Mouse (Mus musculus) adrenal gland, postnatal 36 days (tissue): ENCODE data around the gene Insl5. TPM values are rescaled to one million over a fixed set of nuclear protein-coding genes. Genes with fewer than 3 reads are reported as not detected.

Experiments used
- DNase-seq, 2 experiments: peaks; one replicate each; pipeline ENCODE4 v3.0.0; 2021; ENCODE audit warnings: mixed read lengths in 1 of 2
- long read RNA-seq, 2 experiments: library from polyadenylated mRNA; stranded (forward); transcript quantifications; one replicate each; pipeline ENCODE4 v2.0.0; 2021; ENCODE audit warnings: borderline sequencing depth in 2 of 2
- total RNA-seq, 2 experiments: library from RNA; stranded (reverse); gene quantifications; 2 replicates each; pipeline ENCODE4 v1.2.3; 2021

Insl5 gene
- not detected for total RNA-seq
- long read RNA-seq, experiment 1: 0 reads
- long read RNA-seq, experiment 2: 0 reads

DNA sequence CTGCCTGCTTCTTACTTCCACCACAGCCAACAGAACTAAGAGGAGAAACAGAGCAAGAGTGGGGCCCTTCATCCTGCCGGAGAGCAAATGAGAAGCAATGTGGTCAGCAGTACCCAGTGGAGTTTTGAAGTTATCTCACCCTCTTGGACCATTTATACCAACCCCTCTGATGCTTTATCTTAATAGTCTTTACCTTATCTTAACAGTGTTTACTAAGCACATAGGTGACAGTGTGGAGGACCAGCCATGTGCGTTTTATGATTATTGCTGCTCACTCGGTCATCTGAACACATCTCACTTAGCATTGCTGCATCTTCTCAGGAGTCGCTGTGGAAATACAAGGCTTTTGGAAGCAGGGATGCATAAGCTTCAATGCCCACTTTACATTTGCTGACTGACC lies at the start of gene Insl5:
Gene Insl5, minus strand, starts transcription at position 222 of the 400 bp plus-strand sequence.
- DNase-seq: no peak

DNA sequence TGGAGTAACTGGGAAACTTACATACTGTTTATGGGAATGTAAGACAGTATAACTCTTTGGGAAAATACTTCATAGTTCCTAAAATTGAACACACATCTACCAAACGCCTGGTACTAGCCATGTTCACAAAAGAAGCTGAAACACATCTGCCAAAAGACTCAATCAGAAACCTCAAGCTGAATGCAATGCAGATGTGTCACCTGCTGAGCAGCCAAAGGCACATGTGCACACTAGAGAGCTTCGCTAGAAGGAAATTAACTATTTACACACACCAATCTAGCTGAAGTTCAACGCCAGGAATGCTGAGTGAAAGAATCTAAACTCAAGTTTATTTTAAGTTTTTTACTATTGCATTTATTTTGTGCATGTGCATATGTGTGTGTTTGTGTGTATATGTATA lies 44.0 kb upstream of the Insl5 start:
- no peak for DNase-seq

DNA sequence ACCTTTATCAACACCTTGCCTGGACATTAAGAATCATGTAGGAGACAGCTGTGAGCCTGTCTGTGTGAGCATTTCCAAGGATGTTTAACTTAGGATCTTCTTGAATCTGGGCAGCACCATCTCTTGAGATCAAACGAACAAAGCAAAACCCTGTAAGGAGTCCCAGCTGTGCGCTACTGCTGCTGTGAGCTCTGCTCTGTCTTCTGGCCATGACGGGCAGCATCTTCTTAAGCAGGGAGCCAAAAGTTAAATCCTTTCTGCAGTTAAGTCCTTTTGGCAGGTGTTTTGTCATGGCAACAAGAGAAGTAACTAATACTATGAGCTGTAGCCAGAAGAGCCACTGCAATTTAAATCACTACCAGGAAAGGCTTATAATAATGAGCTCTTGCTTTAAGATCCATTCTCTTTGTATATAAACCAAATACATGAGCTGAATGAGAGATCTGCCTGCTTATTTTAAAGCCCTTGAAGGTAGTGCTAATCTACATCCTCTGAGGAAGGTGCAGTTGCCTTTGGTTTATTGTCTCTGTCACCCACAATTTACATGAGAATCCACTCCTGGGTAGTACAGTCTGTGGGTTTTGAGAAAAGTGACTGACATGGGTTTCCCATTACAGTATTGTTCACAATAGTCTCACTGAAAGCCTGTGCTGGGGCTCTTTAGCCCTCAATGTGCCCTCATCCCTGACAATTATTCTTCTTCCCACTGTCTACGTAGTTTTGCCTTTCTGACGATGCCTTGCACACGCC lies 41.4 kb upstream of the Insl5 start:
- DNase-seq: no peak

DNA sequence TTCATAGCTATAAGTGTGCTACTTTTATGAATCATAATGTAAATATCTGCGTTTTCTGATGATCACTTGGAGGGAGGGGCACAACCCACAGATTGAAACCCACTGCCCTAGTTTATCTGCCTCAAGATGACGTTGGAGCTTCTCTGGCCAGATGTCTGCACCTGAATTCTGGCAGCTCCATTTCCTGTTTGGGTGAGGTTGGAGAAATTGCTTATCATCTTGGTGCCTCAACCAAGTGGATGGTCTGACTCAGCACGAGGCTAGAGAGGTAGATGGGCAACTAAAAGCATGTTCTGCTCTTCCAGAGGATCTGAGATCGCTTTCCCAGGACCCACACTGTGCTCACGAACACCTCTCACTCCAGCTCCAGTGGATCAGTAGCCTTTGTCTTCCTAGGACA lies 38.3 kb upstream of the Insl5 start:
- no peak for DNase-seq

DNA sequence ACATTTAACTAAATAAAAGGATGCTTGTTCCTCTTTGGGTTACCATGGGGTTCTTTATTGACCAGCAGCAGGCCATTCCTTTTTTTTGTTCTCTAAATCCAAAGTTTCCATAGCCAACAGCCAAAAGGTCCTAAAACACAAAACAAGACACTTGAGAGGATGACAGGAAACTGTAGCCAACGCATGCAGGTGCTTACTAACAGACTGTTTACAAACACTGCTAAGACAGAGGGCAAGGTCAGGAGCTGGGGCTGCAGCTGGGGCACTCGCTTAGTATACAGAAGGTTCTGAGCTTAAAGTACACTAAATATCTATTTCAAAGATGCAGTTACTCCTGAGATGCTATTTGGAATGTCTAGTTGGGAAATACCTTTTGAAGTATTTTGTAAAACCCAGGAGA lies 37.8 kb upstream of the Insl5 start:
- no peak for DNase-seq

DNA sequence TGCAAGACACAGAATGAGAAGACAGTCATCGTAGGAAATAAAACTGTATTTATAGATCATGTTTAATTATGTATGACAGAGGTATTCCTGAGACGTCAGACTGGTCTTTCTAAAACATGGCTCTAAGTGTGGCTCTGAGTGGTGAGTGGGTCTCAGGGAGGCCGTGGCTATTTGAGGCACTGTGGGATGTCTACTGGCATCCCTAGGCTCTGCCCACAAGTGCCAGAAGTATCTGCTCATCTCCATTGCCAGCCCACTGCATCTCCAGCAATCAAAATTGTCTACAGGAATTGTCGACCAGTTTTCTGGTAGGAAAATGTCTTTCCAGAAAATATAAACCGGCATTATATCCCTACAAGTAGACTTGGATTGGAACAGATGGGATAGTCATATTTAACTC lies 30.3 kb upstream of the Insl5 start:
- DNase-seq: no peak

DNA sequence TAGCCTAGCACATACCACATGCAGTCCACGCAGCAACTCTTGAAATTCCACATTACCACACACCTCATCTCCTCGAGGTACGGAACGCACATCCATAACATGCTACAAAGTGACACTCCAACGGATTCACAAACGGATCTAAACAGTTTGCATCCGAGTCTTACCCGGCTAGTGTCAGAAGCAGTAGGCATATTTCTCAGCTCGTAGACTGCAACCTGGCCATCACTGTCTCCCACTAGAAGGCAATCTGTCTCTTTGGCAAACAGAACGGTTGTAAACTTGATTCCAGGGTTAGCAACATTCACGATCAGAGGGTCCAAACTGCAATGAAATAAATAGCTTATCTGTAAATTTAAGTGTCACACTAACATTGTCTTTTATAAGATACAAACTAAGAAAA lies 21.4 kb upstream of the Insl5 start:
- no peak for DNase-seq

DNA sequence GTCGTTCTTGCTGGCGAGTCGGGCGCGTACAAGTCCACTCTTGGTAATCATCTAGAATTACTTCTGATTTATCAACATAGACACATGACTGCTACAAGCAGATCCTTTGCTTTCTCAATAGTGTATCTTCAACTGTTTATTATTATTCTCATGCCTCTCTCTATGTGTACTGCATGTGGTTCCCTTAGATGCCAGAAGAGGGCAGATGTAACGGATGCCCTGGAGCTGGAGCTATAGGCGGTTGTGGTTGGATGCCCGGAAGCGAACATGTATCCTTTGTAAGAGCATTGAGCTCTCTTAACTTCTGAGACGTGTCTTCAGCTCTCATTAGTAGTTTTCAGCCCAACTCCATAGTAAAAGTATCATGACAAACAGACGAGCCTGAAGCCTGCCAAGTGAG lies 16.4 kb upstream of the Insl5 start:
- DNase-seq: no peak

DNA sequence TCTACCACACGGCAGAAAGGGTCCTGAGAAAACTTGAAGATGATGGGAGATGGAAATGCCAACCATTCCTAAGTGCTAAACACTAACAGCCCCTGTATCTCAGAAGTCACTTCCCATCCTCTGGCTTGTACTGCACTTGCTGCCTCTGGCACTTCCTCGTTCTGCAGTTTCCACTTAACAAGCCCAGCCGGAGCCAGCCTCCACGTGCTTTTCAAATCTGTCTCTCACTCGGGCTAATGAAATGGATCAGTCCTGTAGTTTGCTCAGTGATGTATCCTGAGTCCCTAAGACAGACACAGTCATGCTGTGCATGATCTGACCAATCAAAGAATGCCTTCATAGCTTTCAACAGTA lies 13.2 kb upstream of the Insl5 start:
- no peak for DNase-seq

DNA sequence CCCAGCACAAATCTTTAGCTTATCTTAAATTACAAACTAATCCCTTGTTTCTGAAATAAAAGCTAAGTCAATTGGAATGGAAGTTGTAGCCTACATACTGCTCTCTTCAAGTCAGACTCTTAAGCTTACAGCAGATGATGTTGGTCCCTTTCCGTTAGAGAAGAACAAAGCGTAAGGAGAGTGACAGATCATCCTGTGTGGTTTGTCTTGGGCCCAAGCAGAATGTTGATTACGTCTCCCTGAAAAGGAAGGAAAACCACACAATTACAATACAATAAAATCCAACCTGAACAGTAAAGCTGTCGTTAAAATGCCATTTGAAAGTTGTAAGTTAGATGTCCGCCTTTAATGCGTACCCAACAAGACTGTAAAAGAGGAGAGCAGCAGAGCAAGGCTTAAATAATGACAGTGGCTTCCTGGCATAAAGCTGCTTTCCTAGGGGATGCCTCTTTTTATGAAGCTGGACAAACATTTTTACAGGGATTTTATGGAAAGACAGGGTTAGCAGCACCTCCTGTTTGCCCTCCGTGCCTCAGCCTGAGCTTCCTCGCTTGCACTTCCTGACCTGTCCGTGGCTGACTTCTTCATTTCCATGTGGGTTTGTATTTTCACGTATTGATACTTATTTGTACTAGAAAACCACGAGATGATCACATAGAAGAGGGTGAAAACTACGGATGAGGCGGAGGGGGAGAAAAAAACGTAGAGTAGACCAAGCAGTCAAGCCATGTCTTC lies 12.6 kb upstream of the Insl5 start:
- DNase-seq: no peak

DNA sequence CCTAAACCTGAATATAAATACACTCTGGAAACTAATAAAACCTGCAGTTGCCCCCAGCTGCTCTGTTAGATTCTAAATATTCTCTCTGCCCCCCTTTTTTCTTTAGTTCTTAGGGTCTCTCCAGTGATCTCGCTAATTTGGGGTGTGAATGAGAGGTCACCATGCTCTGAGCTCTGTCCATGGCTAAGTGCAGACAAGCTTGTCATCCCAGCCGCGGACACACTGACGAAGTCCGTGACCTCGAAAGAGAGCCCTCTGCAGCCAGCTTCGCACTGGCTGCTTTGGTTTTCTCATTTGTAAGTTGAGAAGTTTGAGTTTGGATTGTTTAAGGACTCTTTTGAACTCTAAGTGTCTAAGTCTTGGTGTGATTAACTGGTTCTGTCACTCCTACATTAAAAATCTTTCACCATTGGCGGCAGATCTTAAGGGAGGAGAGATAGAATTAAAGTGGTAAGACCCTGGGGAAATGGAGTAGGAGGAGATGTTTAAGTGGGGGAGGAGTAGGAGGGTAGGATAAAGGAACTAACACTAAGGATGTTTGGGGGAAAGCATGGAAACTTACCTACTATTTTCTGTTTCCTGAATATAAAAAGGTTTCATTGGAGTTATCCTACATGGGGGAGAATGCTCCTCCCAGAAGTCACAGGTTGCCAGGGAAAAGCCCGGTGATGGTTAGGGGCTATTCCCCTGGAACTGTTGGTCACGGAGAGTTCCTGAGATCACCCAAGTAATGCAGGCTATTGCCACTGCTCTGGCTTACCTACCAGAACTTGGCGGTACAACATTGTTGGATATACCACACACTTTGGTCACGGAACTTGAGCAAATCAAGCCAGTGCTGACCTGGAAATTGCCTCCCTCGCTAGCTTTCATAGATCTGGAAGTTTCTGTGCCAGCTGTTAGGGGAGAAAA lies 1.8 kb upstream of the Insl5 start:
- peak; percentile 5 to 8 for DNase-seq

DNA sequence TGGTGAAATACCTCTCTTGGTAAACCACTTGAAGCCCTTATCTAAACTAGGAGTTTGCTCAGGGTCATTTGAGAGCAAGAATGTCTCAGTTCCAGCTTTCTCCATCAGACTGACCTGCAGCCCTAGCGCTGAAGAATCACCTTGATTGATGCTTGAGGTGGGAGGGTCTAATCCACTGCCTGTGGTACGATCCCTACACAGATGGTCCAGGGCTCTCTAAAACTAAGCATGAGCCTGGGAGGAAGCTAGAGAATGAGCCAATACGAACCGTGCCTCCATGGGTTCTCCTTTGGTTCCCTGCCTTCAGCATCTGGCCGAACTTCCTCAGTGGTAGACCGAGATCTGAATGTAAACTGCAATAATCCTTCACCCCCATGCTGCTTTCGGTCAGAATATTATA lies 1.1 kb upstream of the Insl5 start:
- no peak for DNase-seq

DNA sequence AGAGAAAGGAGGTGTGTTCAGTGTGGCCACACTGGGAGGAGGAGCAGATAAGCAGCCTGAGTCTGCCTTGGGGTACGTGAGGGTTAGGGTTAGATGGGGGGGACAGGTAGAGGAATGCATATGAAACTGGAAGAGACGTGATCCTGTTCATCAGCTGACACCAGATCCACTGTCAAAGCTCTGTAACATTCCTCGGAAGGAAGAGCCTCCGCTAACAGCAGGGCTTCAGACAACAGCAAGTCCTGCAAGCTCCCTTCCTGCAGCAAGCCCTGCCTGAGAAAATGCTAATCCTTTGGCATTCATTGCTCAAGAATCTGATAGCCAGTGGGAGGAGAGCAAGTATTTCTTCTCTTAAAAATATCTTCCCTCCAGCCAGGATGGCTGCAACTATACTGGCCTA lies 13.2 kb downstream of the Insl5 start:
- no peak for DNase-seq

DNA sequence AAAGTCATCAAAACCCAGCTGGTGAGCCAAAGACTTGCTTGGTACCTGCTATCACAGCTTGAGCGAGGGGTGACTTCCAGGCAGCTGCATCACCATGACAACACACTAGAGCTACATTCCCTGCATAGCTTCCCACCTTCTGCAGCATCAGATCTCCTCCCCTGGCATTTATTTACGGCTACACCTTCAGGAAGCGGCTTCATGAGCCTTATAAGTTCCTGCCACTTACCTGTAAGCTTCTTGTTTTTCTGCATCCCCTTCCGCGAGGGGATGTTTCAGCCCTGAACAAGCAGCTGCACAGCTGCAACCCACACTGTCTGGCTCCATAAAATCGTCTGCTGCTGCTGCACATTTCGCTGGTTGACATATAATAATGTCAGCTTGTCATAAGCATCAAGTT lies 14.8 kb downstream of the Insl5 start:
- no peak for DNase-seq

DNA sequence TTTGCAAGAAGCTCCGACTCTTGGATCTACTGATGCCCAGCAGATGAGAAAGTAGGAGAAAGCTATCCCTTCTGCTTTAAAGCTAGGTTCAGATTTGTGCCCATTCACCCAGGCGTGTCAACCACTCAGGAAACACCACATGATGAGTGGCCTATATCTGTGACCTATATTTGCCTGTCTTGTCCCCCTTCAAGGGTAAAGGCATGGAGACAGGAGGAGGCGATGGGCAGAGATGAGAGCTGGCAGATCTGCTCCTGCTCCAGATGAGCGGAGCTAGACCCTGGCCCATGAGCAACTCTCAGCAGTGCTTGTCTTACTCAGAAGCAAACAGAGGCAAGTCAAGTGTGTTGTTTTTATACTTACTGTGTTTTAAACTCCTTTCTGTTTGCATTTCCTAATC lies 15.9 kb downstream of the Insl5 start:
- no peak for DNase-seq

DNA sequence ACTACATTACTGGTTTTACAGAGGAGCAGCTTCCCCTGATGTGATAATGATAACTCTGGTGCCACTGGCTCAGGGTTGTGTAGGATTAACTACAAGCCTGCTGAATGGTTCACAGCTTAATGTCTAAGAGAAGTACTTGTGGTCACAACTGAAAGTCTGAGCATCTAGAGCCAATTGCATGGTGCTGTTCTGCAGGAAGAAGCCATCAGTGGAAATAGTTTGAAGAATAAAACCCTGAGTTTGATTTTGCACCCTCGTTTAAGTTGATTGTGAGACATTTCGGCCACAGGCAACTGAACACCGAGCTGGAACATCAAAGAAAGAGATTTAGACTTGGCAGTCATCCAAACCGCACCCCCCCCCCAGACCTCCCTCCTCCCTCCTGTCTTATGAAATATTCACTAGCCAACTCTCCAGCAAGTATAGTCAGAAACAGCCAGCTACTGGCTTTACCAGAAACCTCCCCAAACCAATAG lies 19.7 kb downstream of the Insl5 start:
- DNase-seq: peak in 1 of 2 experiments; percentile 7

DNA sequence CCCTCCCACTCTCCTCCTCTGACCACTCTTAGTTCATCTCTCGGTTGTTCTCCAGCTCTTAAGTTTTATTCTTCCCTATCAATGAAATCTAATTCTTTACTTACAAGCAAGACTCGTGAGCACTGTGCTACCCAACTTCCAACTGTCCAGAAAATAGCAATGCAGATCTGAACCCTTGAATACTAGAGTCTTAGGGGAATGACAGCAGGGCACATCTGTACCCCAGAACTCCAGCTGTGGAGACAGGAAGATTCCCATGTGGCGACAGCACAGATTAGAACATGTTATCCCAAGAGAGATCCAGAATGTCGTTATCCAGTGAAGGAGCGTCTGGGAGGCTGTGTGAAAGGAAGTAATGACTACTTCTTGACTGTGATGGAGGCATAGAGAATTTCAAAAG lies 20.4 kb downstream of the Insl5 start:
- no peak for DNase-seq

DNA sequence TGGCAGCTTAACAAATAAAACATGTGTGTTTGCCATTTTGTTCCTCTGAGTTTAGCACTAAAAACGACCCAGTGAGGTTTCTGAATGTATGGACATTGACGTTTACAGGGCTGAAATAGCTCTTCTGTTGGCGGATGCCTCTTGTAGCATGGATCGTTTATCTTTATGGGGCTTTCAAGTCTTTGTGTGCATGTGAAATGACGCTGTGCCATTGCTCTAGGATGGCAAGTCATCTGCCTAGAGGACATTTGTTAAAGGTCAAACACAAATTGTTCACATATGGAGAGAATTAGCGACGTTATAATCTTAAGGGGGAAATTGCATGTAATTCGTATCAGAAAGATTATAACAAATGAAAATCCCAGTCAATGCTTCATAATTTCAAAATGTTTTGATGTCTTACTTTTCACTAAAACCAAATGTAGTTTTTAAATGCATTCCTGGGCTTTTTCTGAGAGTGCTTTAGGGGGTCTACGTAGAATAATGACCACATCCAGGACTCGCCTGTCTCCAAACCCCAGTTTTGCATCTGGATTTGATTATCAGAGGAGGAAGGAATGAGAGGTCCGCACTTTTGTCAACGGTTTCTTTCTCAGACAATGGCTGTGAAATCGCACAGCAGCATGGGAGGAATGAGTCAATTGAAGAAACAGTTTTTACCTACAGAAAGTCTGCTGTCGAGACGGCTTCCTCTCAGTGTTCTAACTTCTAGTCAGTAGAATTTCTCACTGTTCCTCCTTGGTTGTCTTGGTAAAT lies 21.3 kb downstream of the Insl5 start:
- DNase-seq: no peak

DNA sequence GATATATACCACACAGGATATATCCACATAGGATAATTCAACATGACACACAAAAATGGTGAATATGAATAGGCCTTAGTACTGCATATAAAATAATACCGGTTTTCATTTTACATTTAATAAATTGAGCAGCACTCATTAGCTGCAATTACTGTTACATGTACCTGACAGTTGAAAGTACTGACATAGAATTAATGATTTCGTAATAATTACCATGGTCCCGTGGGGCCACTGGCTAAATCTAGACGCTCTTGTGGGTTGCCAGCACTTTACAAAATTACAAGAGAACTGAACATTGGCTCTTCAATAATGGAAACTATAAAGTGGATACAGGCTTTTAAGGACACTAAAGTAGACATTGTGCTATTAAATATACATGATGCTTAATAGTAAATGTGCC lies 22.0 kb downstream of the Insl5 start:
- DNase-seq: no peak

DNA sequence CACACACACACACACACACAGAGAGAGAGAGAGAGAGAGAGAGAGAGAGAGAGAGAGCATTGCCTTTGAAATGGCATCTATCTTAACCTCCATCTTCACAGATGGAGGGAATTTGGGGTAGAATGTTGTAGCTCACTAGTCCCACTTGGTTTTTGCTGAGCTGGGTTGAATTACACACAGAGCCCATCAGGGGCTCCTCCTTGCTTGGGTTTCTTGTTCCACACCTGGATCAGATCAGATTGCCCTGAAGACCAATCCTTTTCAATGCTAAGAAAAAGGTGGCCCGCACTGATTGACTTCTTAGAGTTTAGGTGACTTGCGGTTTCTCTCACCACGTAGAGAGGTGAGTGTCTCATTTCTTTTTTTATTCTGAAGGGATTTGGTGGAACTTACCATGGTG lies 35.0 kb downstream of the Insl5 start:
- DNase-seq: no peak

DNA sequence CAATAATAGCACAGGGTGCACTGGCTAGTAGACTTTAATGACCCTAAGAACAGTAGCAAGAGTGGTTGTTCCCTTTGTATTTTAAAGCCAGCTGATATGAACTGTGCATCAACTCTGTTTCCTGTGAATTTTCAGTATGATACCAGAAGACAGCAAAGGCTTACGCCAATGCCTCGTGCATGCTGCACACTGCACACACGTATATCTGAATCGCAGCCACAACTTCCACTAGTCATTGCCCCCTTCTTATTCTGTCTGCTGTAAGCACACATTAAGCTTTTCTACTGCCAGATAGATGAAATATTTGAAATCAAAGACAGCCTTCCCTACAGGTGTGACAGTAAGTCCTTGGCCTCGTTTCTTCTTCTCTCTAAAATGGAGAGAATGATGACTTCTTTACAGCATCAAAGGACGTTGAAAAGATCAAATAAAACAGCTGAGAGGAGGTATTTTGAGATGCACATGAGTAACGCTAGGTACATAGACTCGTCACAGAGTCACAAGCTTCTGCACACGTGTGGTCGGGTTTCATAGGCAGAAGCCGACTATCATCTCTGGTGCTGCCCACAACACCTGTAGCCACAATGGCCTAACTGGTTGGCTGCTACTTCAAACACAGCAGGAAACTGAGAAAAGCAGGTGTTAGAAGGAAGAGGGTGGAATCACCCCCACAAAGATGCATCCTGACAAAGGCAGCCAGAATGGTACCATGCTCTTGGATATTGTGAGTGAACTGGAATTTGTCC lies 35.9 kb downstream of the Insl5 start:
- DNase-seq: no peak
